Mouse (Mus musculus) right cerebral cortex, postnatal 4 days (tissue): ENCODE measurements around the gene Caps2.
"Not testable (repeated sequence)": the region's sequence is repeated elsewhere in the genome, so short reads cannot be mapped to it uniquely, and the experiment has no call there.

ENCODE experiments used
- DNase-seq: peaks from one replicate; pipeline ENCODE4 v3.0.0-alpha.2; 2022

The Caps2 gene

GRCm38 (mm10) chr10:112163168-112163766, at the start of gene Caps2:
Gene Caps2 (plus strand): TSS chr10:112163621.
- DNase-seq, result no peak

GRCm38 (mm10) chr10:112125090-112125489, 38.3 kb upstream of the Caps2 start:
- not testable (repeated sequence) for DNase-seq

- DNase-seq, result not testable (repeated sequence)
These were observed 35.7 kb upstream of the Caps2 start for GRCm38 (mm10) chr10:112127682-112128230.

GRCm38 (mm10) chr10:112132194-112132593, 31.2 kb upstream of the Caps2 start:
- DNase-seq, result no peak

- DNase-seq, result peak; percentile 42
These were observed 25.2 kb upstream of the Caps2 start for GRCm38 (mm10) chr10:112138050-112138870.

- no peak for DNase-seq
These were observed 24.5 kb upstream of the Caps2 start for GRCm38 (mm10) chr10:112138871-112139430.

- no peak for DNase-seq
These were observed 23.6 kb upstream of the Caps2 start for GRCm38 (mm10) chr10:112139834-112140233.

GRCm38 (mm10) chr10:112159882-112160560, 3.4 kb upstream of the Caps2 start, which contains the start of gene Glipr1l3:
Gene Glipr1l3 (minus strand): TSS chr10:112160327.
- DNase-seq, result peak; percentile 94

- not testable (repeated sequence) for DNase-seq
These were observed 13.6 kb downstream of the Caps2 start for GRCm38 (mm10) chr10:112177027-112177426.

- DNase-seq, result not testable (repeated sequence)
These were observed 30.5 kb downstream of the Caps2 start for GRCm38 (mm10) chr10:112193919-112194318.

DNA sequence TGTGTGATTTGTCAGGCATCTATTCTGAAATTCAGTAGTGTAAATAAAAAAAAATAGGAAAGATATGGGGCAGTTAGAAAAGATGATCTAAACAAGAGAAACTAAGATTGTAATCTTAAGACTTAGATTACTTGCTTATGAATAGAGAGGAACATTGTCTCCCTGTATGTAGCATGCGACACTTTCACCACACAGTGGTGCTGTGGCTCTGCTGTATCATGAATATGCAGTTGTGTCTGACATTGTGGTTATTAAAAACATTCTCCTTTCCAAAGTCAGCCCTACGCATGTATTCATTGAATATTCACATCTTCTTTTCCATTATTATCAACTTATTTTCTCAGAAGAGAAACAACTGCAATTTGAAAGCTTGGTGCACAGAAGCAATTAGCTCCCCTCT, 40.0 kb downstream of the Caps2 start:
- DNase-seq, result peak; percentile 38

DNA sequence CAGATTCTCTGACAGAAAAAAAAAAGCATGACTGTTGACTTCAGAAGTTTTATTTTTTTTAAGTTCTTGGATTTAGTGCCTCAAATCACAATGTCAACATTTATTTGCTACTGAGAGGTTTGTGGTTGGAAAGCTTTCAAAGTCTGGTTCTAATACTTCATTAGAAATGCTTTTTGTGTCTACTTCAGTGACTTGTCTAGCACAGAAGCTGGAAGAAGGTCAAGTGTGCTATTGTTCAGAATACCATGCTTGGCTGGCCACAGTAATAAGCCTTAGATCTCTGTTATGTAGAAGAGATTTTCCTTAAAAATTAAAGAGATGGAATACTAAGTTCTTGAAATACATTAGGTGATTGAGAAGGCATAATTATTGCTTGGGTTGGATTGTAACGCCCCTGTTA, 63.7 kb downstream of the Caps2 start:
- no peak for DNase-seq

- DNase-seq, result not testable (repeated sequence)
These were observed 65.8 kb downstream of the Caps2 start for GRCm38 (mm10) chr10:112229091-112229843.

- not testable (repeated sequence) for DNase-seq
These were observed 69.3 kb downstream of the Caps2 start for GRCm38 (mm10) chr10:112232733-112233132.

DNA sequence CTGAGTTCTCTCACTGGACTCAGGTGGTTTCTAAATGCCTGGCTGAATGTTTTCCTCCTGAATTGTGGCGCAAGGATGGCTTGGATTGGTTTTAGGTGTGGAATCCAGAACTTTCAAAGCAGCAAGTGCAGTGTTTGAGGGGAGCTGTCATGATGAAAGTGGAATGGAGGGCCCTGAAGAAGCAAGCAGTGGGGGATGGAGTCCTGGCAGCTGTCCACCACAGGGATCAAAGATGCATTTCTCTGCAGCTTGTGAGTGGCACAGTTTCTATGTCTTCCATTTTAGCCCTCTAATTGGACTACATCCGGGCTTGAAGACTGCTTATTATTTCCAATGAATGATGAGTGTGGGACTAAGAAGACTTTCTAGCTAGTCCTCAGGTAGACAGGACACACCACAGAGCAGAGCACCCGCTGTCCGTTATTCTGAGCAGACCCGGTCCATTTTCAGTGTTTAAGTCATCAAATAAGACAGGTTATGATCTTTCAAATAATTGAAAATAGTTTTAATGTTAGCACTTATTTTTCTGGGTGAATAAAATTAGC, 72.0 kb downstream of the Caps2 start:
- not testable (repeated sequence) for DNase-seq

DNA sequence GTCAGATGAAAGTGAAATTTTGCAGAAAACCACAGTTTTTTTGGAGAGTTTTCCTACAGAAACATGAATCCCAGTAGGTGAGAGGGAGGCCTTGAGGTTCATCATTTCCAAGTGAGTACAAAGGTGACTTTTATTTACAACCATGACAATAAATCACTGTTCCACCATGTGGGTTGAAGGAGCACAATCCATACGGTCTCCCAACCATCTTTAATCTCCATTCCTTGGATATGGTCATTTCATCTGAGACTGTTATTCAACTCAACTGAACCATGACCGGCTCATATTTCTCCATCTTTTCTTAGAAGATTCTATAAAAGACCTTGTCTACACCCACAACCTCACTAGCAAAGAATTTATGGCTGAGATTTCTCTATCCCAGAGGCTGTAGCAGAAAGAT, 84.9 kb downstream of the Caps2 start:
- no peak for DNase-seq

DNA sequence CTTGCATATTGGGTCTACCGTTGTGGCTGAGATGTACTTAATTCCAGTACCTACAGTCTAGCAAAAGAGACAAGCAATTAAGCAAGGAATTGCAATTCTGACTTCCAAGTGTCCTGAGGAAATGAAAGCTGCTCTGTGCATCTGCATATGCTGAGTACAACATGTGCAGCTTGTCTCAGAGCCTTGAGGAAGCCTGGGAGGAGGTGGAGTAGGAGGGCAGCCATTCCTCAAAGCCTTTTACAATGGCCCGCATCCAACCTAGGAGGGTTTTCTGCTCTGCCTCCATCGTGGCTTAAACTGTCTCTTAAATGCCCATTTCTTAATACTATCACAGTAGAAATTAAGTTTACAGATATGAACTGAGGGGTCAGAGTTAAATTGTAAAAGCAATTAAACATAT, 100.0 kb downstream of the Caps2 start:
- no peak for DNase-seq
